Comparison of ENCODE assay signal across 15 mouse cellular contexts in genomic region chr5:25085170-25085569, GRCm38 (mm10). TPM values are rescaled to one million over a fixed set of nuclear protein-coding genes. Genes with fewer than 3 reads are reported as not detected.
DNase-seq lines count a peak whose midpoint lies in the region; ATAC-seq and TF ChIP-seq lines count a peak whose summit lies in the region.
"Had no signal": no experiment of that assay in that cellular context is flagged by ENCODE, and none has a peak within 500 bp of the region (broad histone marks: within the 10 kb centered on the region; RNA-seq: fewer than 3 reads in every experiment).

No protein-coding gene starts in this region.

- peaks cover 5% of the 10 kb centered on the region; the same call in 1 of the 2 replicates for H3K4me1 ChIP-seq in forebrain, embryonic 16.5 days (replicated peaks; ENCODE audit: control insufficient read depth, insufficient read depth, low read length)
- H3K4me1 ChIP-seq in forebrain, embryonic 10.5 days = no peaks in the 10 kb centered on the region
- peaks cover 39% of the 10 kb centered on the region for H3K4me1 ChIP-seq in olfactory bulb, adult 2 months (ENCODE audit: control insufficient read depth, insufficient read depth, low read length)
- H3K4me1 ChIP-seq: embryonic facial prominence, embryonic 12.5 days had no signal

- H3K9me3 ChIP-seq in forebrain, embryonic 16.5 days (ENCODE audit: control insufficient read depth, low read length) = no peaks in the 10 kb centered on the region
- H3K9me3 ChIP-seq in forebrain, embryonic 10.5 days = no peaks in the 10 kb centered on the region
- H3K9me3 ChIP-seq: embryonic facial prominence, embryonic 12.5 days; liver, embryonic 12.5 days; midbrain, embryonic 13.5 days had no signal

- H3K27me3 ChIP-seq in forebrain, embryonic 16.5 days (replicated peaks; ENCODE audit: control insufficient read depth, insufficient read depth, low read length) = no peaks in the 10 kb centered on the region
- H3K27me3 ChIP-seq in forebrain, embryonic 10.5 days (ENCODE audit: poor library complexity, severe bottlenecking) = no peaks in the 10 kb centered on the region
- H3K27me3 ChIP-seq: embryonic facial prominence, embryonic 12.5 days; liver, embryonic 12.5 days; midbrain, embryonic 13.5 days had no signal

- H3K27ac ChIP-seq in forebrain, embryonic 16.5 days (ENCODE audit: low read length) = no peak overlapping the region
- no peak overlapping the region for H3K27ac ChIP-seq in forebrain, embryonic 10.5 days
- peak overlapping the region; percentile 16 for H3K27ac ChIP-seq in olfactory bulb, adult 2 months (ENCODE audit: insufficient read depth, low read depth, low read length)
- H3K27ac ChIP-seq: embryonic facial prominence, embryonic 12.5 days; liver, embryonic 12.5 days; midbrain, embryonic 13.5 days had no signal

- H3K9ac ChIP-seq in forebrain, embryonic 16.5 days (replicated peaks; ENCODE audit: low read depth, low read length) = no peak overlapping the region
- H3K9ac ChIP-seq: embryonic facial prominence, embryonic 12.5 days; liver, embryonic 12.5 days; midbrain, embryonic 13.5 days had no signal

- H3K4me2 ChIP-seq in forebrain, embryonic 16.5 days (ENCODE audit: low read length) = no peak overlapping the region
- H3K4me2 ChIP-seq: embryonic facial prominence, embryonic 12.5 days; liver, embryonic 12.5 days; midbrain, embryonic 13.5 days had no signal

- peak; percentile 43; the same call in 1 of the 2 replicates for ATAC-seq in forebrain, embryonic 16.5 days
- ATAC-seq in megakaryocyte progenitor cell, adult 5-6 weeks (replicated peaks; ENCODE audit: poor library complexity) = no peak
- ATAC-seq: intestine, postnatal 0 days; liver, embryonic 12.5 days; lung, postnatal 0 days; midbrain, embryonic 13.5 days had no signal

- WGBS in forebrain, embryonic 16.5 days = 76% methylated on average over 10 of the region's 10 CpGs
- 89% methylated on average over 10 of the region's 10 CpGs for WGBS in forebrain, embryonic 10.5 days
- 60% methylated on average over 10 of the region's 10 CpGs for whole genome bisulfite sequencing in olfactory bulb, adult 2 months

- H3K36me3 ChIP-seq in forebrain, embryonic 16.5 days (ENCODE audit: control insufficient read depth, insufficient read depth) = no peaks in the 10 kb centered on the region
- H3K36me3 ChIP-seq in forebrain, embryonic 10.5 days (replicated peaks) = no peaks in the 10 kb centered on the region
- H3K36me3 ChIP-seq: embryonic facial prominence, embryonic 12.5 days; liver, embryonic 12.5 days; midbrain, embryonic 13.5 days had no signal

- TF ChIP-seq POLR2A in olfactory bulb, adult 2 months (IDR thresholded peaks at IDR 0.05; ENCODE audit: insufficient read depth, low read depth, low read length) = no peak

- no peak for DNase-seq in forebrain, embryonic 10.5 days (ENCODE audit: extremely low spot score, low spot score)
- DNase-seq in frontal cortex, postnatal 10 days (ENCODE audit: low spot score in 2 of 2) = peak; percentile 35 to 61
- peak; percentile 59 to 80 for DNase-seq in layer of hippocampus, postnatal 14 days (ENCODE audit: low spot score in 2 of 2)
- no peak for DNase-seq in spleen, postnatal 4 days (ENCODE audit: low spot score in 2 of 2)
- DNase-seq in heart, adult 18-20 months = no peak
- DNase-seq: cerebellum, adult 9-11 months; thymus, postnatal 4 days had no signal

- no peak overlapping the region for H3K4me3 ChIP-seq in forebrain, embryonic 16.5 days (replicated peaks; ENCODE audit: low read length)
- no peak overlapping the region for H3K4me3 ChIP-seq in forebrain, embryonic 10.5 days
- H3K4me3 ChIP-seq in olfactory bulb, adult 2 months (ENCODE audit: insufficient read depth, low read depth, low read length) = no peak overlapping the region
- H3K4me3 ChIP-seq: embryonic facial prominence, embryonic 12.5 days; liver, embryonic 12.5 days; midbrain, embryonic 13.5 days had no signal

- TF ChIP-seq CTCF in olfactory bulb, adult 2 months (IDR thresholded peaks at IDR 0.05; ENCODE audit: insufficient read depth, low read depth, low read length) = no peak

RNA-seq across cellular contexts. Expression of gene Prkag2, which starts 15.3 kb away (rescaled TPM):
- polyA plus RNA-seq in forebrain, embryonic 16.5 days (2015; fragmentation: Nextera tagmentation; extraction: Ambion mirVana) = 105 and 109 TPM in 2 replicates
- polyA plus RNA-seq in forebrain, embryonic 10.5 days (2016; fragmentation: Nextera tagmentation; extraction: Ambion mirVana) = 45.0 and 48.4 TPM in 2 replicates
- total RNA-seq in layer of hippocampus, postnatal 14 days (2021) = 100 to 1,000 TPM; 151 to 155 TPM
- not detected in 2 replicates for polyA plus RNA-seq in olfactory bulb, adult 2 months (2012; ENCODE audit: insufficient read depth, insufficient read length, low replicate concordance, missing spikeins)
- 10 to 100 TPM; 30.8 to 31.1 TPM for total RNA-seq in heart, adult 18-20 months (2021)
- 21.1 and 21.2 TPM in 2 replicates for total RNA-seq in megakaryocyte progenitor cell, adult 5-6 weeks (2015)
- total RNA-seq in megakaryocyte progenitor cell, adult 5-6 weeks (2017) = 25.4 and 26.1 TPM in 2 replicates

Comparison
In these comparisons a context has a peak if more than half of its experiments do, and no peak if none do; other contexts are left out.
1. DNase-seq: peak in frontal cortex, postnatal 10 days (2 of 2) and layer of hippocampus, postnatal 14 days (2 of 2); none in forebrain, embryonic 10.5 days (single experiment), spleen, postnatal 4 days (0 of 2) and heart, adult 18-20 months (0 of 2).
2. RNA of gene Prkag2, which starts 15.3 kb away (total RNA-seq): 151 to 155 TPM in layer of hippocampus, postnatal 14 days; 30.8 to 31.1 TPM in heart, adult 18-20 months and 21.1 to 26.1 TPM in megakaryocyte progenitor cell, adult 5-6 weeks; every median in the first group is over 4 times any median in the second.